In genomic region chr5:111993221-111993620, GRCm38 (mm10) we compare ENCODE assay signal across 25 mouse cellular contexts.
A peak's percentile ranks its signal among the peaks of the same experiment; 100 is the strongest.
DNase-seq lines count a peak whose midpoint lies in the region; ATAC-seq lines count a peak whose summit lies in the region.
"Had no signal": no experiment of that assay in that cellular context is flagged by ENCODE, and none has a peak within 500 bp of the region (broad histone marks: within the 10 kb centered on the region; RNA-seq: fewer than 3 reads in every experiment).

No protein-coding gene starts in this region.

- no peaks in the 10 kb centered on the region for H3K27me3 ChIP-seq in neural tube, embryonic 11.5 days (ENCODE audit: control insufficient read depth, insufficient read depth, low read length)
- H3K27me3 ChIP-seq in neural tube, embryonic 15.5 days (replicated peaks): peaks cover 21% of the 10 kb centered on the region; the same call in 1 of the 2 replicates
- peaks cover 17% of the 10 kb centered on the region; the same call in 1 of the 2 replicates for H3K27me3 ChIP-seq in kidney, embryonic 15.5 days
- H3K27me3 ChIP-seq: CH12.LX had no signal

- no peak overlapping the region for H3K4me3 ChIP-seq in neural tube, embryonic 11.5 days (ENCODE audit: low read depth, low read length)
- H3K4me3 ChIP-seq in neural tube, embryonic 15.5 days (replicated peaks): no peak overlapping the region
- no peak overlapping the region for H3K4me3 ChIP-seq in kidney, embryonic 15.5 days (replicated peaks)

- ATAC-seq in neural tube, embryonic 11.5 days (ENCODE audit: insufficient read depth, low FRiP score, low TSS enrichment): no peak
- no peak for ATAC-seq in neural tube, embryonic 15.5 days (ENCODE audit: low FRiP score)
- no peak for ATAC-seq in kidney, embryonic 15.5 days (replicated peaks; ENCODE audit: low FRiP score)
- ATAC-seq: activated CD4-positive, CD25-positive, alpha-beta regulatory T cell, adult 4 months; CD4-positive, CD25-positive, alpha-beta regulatory T cell, adult 4 months; Patski had no signal

- WGBS in neural tube, embryonic 11.5 days: 49% methylated on average over 7 of the region's 7 CpGs
- 39% methylated on average over 7 of the region's 7 CpGs for WGBS in neural tube, embryonic 15.5 days
- 55% methylated on average over 7 of the region's 7 CpGs for WGBS in kidney, embryonic 15.5 days

- no peaks in the 10 kb centered on the region for H3K4me1 ChIP-seq in neural tube, embryonic 11.5 days (ENCODE audit: control insufficient read depth, insufficient read depth, low read length)
- H3K4me1 ChIP-seq in neural tube, embryonic 15.5 days: no peaks in the 10 kb centered on the region
- no peaks in the 10 kb centered on the region for H3K4me1 ChIP-seq in kidney, embryonic 15.5 days

- no peaks in the 10 kb centered on the region for H3K36me3 ChIP-seq in neural tube, embryonic 11.5 days (ENCODE audit: control insufficient read depth, insufficient read depth, low read length)
- H3K36me3 ChIP-seq in neural tube, embryonic 15.5 days: no peaks in the 10 kb centered on the region
- no peaks in the 10 kb centered on the region for H3K36me3 ChIP-seq in kidney, embryonic 15.5 days
- H3K36me3 ChIP-seq: G1E had no signal

- no peak overlapping the region for H3K4me2 ChIP-seq in neural tube, embryonic 11.5 days (ENCODE audit: low read depth)
- H3K4me2 ChIP-seq in neural tube, embryonic 15.5 days: no peak overlapping the region
- H3K4me2 ChIP-seq in kidney, embryonic 15.5 days: no peak overlapping the region

- DNase-seq in neural tube, embryonic 11.5 days (ENCODE audit: low spot score): peak; percentile 7
- peak; percentile 57 for DNase-seq in ES-CJ7 (ENCODE audit: low read depth, low spot score)
- peak; percentile 73 for DNase-seq in R1 (ENCODE audit: low read depth, low spot score)
- DNase-seq in ZHBTc4 (ENCODE audit: low read depth, low spot score): peak; percentile 76
- no peak for DNase-seq in embryo, embryonic 11 days
- DNase-seq in thymus, postnatal 25 days: no peak
- DNase-seq: adrenal gland, adult 2 months; adrenal gland, adult 8-10 months; adrenal gland, postnatal 10 days; adrenal gland, postnatal 14 days; adrenal gland, postnatal 25 days; adrenal gland, postnatal 36 days; B cell, adult 2 months; cerebellum, adult 11 months; cerebellum, adult 11-12 months; cerebellum, adult 18-20 months; cerebellum, adult 2 months; cerebellum, adult 8-10 months had no signal

- H3K9me3 ChIP-seq in neural tube, embryonic 11.5 days (ENCODE audit: control insufficient read depth, low read length): no peaks in the 10 kb centered on the region
- H3K9me3 ChIP-seq in neural tube, embryonic 15.5 days (replicated peaks): no peaks in the 10 kb centered on the region
- H3K9me3 ChIP-seq in kidney, embryonic 15.5 days (replicated peaks): no peaks in the 10 kb centered on the region

- H3K9ac ChIP-seq in neural tube, embryonic 11.5 days (ENCODE audit: low read length): no peak overlapping the region
- H3K9ac ChIP-seq in neural tube, embryonic 15.5 days (replicated peaks): no peak overlapping the region
- H3K9ac ChIP-seq in kidney, embryonic 15.5 days: no peak overlapping the region

- no peak overlapping the region for H3K27ac ChIP-seq in neural tube, embryonic 11.5 days (ENCODE audit: low read depth, low read length)
- H3K27ac ChIP-seq in neural tube, embryonic 15.5 days (replicated peaks): no peak overlapping the region
- no peak overlapping the region for H3K27ac ChIP-seq in kidney, embryonic 15.5 days

Comparison
In these comparisons a context has a peak if more than half of its experiments do, and no peak if none do; other contexts are left out.
1. DNase-seq: peak in neural tube, embryonic 11.5 days (single experiment), ES-CJ7 (single experiment), R1 (single experiment) and ZHBTc4 (single experiment); none in embryo, embryonic 11 days (single experiment) and thymus, postnatal 25 days (single experiment).